Mouse (Mus musculus): Measurements from ENCODE around the gene Abhd17b.
"Not testable (repeated sequence)": the region's sequence is repeated elsewhere in the genome, so short reads cannot be mapped to it uniquely, and the experiment has no call there.

Gene Abhd17b

GRCm38 (mm10) chr19:21651664-21652063 lies 1.3 kb upstream of the Abhd17b start:
- in situ Hi-C loops (cut with MboI, MseI), result loop anchor here (10.0 kb wide), 1 partner anchor 77 kb away; no protein-coding TSS in a partner anchor

GRCm38 (mm10) chr19:21652285-21653171 lies 457 bp upstream of the Abhd17b start, which contains the start of gene 1110059E24Rik:
1110059E24Rik (minus strand) TSS chr19:21652976.
- in situ Hi-C loops (cut with MboI, MseI), result loop anchor here (10.0 kb wide), 1 partner anchor 78 kb away; no protein-coding TSS in a partner anchor

GRCm38 (mm10) chr19:21654788-21655187 lies 1.8 kb downstream of the Abhd17b start:
- in situ Hi-C loops (cut with MboI, MseI), result loop anchor here (10.0 kb wide), 1 partner anchor 80 kb away; no protein-coding TSS in a partner anchor

GRCm38 (mm10) chr19:21660734-21661133 lies 7.7 kb downstream of the Abhd17b start:
- in situ Hi-C loops (cut with MboI, MseI), result no loop called here

DNA sequence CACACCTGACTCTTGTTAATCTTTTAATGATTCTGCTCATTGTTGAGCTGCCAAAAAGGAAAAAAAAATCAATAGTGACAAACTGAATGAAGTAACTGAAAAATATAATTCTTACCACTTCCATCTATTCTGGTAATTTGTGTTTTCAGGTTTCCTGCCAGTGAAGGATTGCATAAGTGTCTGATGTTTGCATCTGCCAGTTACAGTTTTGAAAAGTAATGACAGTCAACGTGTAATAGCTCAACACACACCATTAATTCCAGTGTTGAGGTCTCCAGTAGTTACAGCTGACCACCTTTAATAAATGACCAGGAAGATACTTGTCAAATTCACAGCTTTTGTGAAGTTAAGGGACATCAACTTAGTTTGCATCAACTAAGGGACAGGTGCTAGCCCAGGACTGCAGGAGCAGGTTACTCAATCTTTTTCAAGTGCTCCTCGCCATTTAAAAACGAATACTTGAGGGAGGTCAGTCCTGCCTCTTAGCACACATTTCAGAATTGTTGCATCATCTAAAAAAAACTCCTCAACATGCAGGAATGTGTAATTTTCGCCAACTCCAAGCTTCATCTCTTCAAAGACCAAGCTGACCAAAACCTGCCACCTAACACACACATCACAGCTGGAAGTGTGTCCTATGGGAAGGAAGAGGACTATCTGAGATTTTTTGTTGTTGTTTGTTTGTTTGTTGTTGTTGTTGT lies 10.9 kb downstream of the Abhd17b start:
- in situ Hi-C loops (cut with MboI, MseI), result no loop called here

DNA sequence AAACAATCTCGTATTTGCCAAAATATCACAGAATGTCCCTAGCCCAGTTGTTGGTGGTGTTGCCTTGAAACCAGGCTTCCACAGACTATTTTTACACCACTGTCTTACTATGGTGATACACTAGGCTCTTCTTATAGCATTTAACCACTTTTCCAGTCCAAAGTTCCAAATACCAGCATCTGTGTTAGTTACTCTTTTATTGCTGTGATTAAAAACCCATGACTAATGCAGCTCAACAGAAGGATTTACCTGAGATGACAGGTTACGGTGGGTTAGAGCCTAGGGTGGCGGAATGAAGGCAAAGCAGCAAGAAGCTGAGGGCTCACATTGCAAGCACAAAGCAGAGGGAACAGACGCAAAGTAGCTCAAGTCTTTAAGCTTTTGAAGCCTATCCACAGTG lies 16.7 kb downstream of the Abhd17b start:
- in situ Hi-C loops (cut with MboI, MseI), result no loop called here

- in situ Hi-C loops (cut with MboI, MseI), result no loop called here
Observed at GRCm38 (mm10) chr19:21674354-21675096, 21.5 kb downstream of the Abhd17b start.

DNA sequence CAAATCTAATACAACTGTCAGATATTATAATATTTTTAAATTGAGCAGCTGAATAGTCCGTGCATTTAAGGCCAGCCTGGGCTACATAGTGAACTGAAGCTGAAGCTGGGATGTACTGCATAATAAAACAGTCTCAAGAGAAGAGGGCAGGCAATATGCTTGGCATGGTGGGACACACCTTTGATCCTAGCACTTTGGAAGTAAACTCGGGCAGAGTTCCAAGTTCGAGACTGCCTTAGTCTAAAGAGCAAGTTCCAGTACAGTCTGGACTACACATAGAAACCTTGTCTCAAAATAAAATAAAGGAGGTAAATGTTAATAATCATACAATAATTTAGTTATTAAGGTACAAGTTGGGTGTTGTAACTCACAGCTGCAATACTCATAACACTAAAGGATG lies 27.1 kb downstream of the Abhd17b start:
- in situ Hi-C loops (cut with MboI, MseI), result no loop called here

- in situ Hi-C loops (cut with MboI, MseI), result no loop called here
Observed at GRCm38 (mm10) chr19:21680986-21681385, 28.0 kb downstream of the Abhd17b start.

DNA sequence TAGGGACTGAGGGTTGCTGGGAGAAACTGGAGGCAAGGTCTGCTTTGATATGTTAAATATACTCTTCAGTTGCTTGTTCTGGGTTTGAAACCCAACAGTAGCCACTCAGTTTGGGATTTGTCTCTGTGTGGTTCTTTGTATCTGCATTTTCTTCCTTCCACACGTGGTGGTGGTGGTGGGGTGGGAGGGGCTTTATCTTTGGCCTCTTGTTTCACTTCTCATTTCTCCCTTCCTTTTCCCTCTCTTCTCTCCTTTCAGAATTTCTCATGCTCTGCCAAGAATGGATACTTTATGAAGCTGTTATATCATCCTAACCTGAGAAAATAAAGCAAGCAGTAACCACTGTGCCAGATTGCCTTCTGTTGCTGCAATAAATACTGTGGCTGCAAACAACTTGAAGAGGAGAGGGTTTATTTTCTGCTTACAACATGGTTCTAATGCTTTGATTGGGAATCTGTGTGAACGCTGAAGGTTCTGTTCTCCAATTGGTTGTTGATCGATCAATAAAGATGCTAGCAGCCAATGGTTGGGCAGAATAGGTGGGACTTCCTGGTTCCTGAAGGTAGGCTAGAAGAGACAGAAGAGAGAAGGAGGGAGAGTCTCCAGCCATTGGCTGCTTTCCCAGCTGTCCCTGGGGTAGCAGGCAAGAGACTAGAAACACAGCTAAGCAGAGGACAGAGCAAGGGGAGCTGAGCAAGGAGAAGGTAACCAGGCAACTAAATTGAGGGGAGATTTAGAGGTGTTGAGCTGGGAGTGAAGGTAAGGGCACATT lies 60.5 kb downstream of the Abhd17b start:
- in situ Hi-C loops (cut with MboI, MseI), result no loop called here

DNA sequence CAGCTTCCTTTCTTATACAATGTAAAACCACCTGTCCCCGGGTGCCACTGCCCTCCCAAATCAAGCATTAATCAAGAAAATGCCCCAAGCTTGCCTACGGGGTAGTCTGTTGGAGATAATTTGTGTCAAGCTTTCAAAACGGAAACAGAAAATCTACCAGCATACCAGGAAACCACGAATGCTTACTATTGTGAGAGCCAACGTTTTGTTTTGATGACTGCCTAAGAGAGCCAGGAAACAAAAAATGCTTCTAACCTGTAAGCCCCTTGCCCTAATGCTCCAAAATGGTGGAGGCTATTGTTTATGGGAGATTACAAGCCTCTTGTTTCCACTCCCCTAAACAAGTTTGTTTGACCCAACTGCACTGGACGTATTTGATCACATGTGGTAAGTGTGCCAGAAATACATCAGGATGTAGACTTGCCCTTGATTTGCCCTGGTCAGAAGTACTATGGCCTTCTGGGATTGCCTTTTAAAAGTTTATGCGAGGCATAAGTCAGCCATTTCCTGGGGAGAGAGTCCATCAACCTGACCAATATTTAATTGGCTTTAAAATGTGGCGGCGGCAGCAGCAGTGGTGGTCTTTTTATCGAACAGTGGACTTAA lies 61.4 kb downstream of the Abhd17b start:
- in situ Hi-C loops (cut with MboI, MseI), result no loop called here

DNA sequence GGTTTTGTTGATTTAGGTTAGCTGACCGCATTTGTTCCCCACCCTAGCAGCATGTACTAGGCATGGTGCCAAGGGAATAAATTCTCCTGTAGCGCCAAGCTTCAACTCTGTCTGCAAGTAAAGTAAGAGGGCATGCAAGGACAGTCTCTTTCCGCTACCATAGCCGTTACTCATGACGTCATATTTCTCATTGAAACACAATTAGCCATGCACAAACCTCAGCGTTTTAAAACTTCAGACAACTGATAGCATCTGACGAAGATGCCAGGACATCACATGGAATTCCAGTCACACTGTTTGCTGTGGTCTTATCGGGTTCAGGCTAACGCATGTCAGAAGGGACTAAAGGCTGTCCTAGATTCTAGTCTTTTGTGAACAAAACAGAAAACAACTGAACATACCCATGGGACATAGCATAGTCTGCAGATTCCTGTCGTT lies 62.0 kb downstream of the Abhd17b start:
- in situ Hi-C loops (cut with MboI, MseI), result no loop called here

DNA sequence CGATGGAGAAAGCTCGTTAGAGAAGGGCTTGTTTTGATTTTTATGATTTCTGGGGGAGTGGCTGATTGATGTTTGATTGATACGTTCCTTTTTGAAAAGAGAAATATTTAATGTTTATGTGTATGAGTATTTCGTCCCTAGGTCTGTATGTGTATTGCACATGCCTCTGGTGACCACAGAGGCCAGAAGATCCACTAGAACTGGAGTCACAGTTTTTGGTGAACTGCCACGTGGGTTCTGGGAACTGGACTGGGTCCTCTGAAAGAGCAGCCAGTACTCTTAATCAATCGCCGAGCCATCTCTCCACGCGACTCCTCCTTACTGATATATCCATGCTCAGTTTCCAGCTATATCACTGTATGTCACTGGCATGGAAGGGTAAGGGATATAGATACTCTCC lies 62.5 kb downstream of the Abhd17b start:
- in situ Hi-C loops (cut with MboI, MseI), result no loop called here

GRCm38 (mm10) chr19:21716456-21716855 lies 63.5 kb downstream of the Abhd17b start:
- in situ Hi-C loops (cut with MboI, MseI), result no loop called here

DNA sequence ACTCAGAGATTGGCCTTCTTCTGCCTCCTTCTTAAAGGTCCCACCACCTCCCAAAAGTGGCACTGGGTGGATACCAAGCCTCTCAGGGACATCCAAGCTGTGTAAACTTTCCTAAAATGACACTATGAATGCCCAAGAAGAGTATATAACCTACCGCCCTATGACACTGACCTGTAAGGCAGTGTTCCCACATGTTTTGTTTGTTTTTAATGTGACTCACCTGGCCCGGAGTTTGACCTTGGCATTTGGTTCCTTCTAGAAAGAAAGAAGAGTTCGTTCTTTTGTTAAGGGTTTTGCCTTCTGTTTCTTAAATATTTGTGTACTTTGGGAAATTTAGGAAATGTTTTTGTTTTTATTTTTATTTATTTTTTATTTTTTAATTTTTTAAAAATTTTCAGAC lies 66.2 kb downstream of the Abhd17b start:
- in situ Hi-C loops (cut with MboI, MseI), result no loop called here

- in situ Hi-C loops (cut with MboI, MseI), result no loop called here
Observed at GRCm38 (mm10) chr19:21720950-21721349, 68.0 kb downstream of the Abhd17b start.

GRCm38 (mm10) chr19:21723280-21723679 lies 70.3 kb downstream of the Abhd17b start:
- in situ Hi-C loops (cut with MboI, MseI), result not testable (repeated sequence)

GRCm38 (mm10) chr19:21723911-21724655 lies 71.1 kb downstream of the Abhd17b start:
- in situ Hi-C loops (cut with MboI, MseI), result no loop called here

- in situ Hi-C loops (cut with MboI, MseI), result no loop called here
Observed at GRCm38 (mm10) chr19:21725168-21725567, 72.2 kb downstream of the Abhd17b start.

DNA sequence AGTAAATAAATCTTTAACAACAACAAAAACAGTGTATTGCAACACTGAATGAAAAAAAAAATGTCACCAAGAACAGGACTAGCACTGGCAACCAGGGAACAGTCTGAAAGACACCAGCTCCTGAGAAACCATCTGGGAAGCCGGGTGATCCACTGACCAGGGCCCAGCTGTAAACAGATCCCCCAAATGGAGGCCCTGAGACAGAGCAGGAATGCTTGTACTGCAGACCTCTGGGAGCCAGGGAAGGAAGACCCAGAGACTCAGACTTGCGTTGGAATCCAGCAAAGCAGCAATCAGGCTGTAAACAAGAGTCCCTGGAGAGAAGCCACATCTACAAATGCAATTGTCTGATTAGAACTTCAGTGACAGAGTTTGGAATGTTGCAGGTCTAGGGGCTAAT lies 74.1 kb downstream of the Abhd17b start:
- in situ Hi-C loops (cut with MboI, MseI), result no loop called here
